Mouse (Mus musculus) B cell, adult 62 days (primary cell): ENCODE results near the gene Olfr477. TPM values are rescaled to one million over a fixed set of nuclear protein-coding genes. Genes with fewer than 3 reads are reported as not detected.

Source experiments
- total RNA-seq: library from RNA; stranded (reverse); gene quantifications from 4 replicates; pipeline ENCODE4 v1.2.4, GENCODE M21; 2023

The Olfr477 gene
- total RNA-seq: not detected in 4 replicates

DNA sequence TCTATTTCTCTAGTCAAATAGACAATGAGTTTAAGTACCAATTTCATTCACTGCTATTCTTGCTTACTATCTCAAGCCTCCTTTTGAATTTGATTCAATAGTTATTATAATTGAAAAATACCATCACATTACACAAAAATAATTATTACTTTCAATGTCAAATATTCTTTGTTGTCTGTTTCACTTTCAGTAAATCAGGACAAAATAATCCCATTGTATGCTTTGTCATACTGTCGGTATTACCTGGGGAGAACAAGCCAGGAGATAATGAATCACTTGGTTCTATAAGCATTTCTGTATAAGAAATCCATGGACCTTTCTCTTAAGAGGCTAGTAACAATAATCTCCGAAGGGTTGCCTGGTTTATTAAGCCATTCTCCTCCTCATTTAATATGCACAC lies at the start of gene Olfr477:
Gene Olfr477, plus strand, starts transcription at position 301 of the 400 bp plus-strand sequence.

GRCm38 (mm10) chr7:107954343-107954742 lies 32.1 kb upstream of the Olfr477 start, which contains the start of gene Olfr474:
Gene Olfr474, plus strand, starts transcription at chr7:107954643.

DNA sequence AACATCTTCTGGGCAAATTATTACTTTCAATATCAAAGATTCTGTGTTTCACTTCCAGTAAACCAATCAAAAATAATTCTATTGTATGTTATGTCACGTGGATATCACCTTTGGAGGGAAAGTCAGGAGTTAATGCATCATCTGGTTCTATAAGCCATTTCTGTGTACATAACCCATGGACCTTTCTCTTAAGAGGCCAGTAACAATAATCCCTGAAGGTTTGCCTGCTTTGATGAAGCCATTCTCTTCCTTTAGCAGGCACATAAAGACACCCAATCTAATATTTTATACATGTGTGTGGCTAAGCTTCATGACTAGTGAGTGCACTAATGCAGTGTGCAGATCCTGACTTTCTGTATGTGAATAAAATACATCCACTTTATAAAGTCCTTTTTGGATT lies 22.0 kb upstream of the Olfr477 start, which contains the start of gene Olfr476:
Gene Olfr476, plus strand, starts transcription at position 301 of the 400 bp plus-strand sequence.

DNA sequence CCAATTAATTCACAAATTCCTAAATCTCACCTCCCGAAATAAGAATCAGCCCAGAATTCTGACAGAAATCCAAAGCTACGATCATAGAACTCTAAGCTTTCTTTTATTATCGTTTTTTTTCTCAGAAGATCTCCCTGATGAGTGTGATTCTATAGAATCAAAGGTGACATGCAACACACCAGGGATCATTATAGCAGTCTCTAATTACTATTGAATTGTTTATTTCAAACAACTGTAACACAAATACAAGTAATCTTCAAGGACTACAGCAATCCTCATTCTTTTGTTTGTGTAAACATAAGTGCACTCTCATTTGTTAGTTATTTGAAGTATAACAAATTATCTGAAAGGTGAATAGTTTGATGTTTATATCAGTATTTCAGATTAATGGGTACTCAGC lies 47.4 kb downstream of the Olfr477 start, which contains the start of gene Olfr478:
Gene Olfr478, minus strand, starts transcription at position 101 of the 400 bp plus-strand sequence.

Other genes with a start within 250 kb of the Olfr477 start
- gene Cyb5r2, start 228.7 kb upstream of the Olfr477 start, total RNA-seq: not detected in 4 replicates
- gene Ovch2, start 185.5 kb upstream of the Olfr477 start, total RNA-seq: not detected in 4 replicates
- gene Olfr467, start 174.4 kb upstream of the Olfr477 start, total RNA-seq: not detected in 4 replicates
- gene Olfr469, start 161.2 kb upstream of the Olfr477 start, total RNA-seq: not detected in 4 replicates
- not detected in 4 replicates for gene Olfr470, start 139.2 kb upstream of the Olfr477 start, total RNA-seq
- gene Olfr472, start 88.8 kb upstream of the Olfr477 start, total RNA-seq: 0.09 to 0.14 TPM in 2 of 4 replicates, not detected in the others
- gene Olfr473, start 56.2 kb upstream of the Olfr477 start, total RNA-seq: not detected in 4 replicates
- not detected in 4 replicates for gene Olfr474, start 32.0 kb upstream of the Olfr477 start, total RNA-seq
- not detected in 4 replicates for gene Olfr476, start 21.9 kb upstream of the Olfr477 start, total RNA-seq
- gene Olfr478, start 47.3 kb downstream of the Olfr477 start, total RNA-seq: not detected in 4 replicates
- not detected in 4 replicates for gene Olfr479, start 64.0 kb downstream of the Olfr477 start, total RNA-seq
- not detected in 4 replicates for gene Olfr480, start 80.7 kb downstream of the Olfr477 start, total RNA-seq
- gene Olfr481, start 93.2 kb downstream of the Olfr477 start, total RNA-seq: not detected in 4 replicates
- gene Olfr482, start 110.9 kb downstream of the Olfr477 start, total RNA-seq: 0.77 to 1.7 TPM (median 1.5 TPM) in 4 replicates
- not detected in 4 replicates for gene Olfr483, start 114.2 kb downstream of the Olfr477 start, total RNA-seq
- gene Olfr484, start 140.8 kb downstream of the Olfr477 start, total RNA-seq: not detected in 4 replicates
- not detected in 4 replicates for gene Olfr485, start 173.2 kb downstream of the Olfr477 start, total RNA-seq
- gene Olfr486, start 186.0 kb downstream of the Olfr477 start, total RNA-seq: not detected in 4 replicates
- not detected in 4 replicates for gene Olfr487, start 227.9 kb downstream of the Olfr477 start, total RNA-seq